Mouse (Mus musculus): ENCODE measurements around the gene Abcc10.

Gene Abcc10

GRCm38 (mm10) chr17:46255147-46255546, 73.0 kb downstream of the Abcc10 start:
- no peak for DNase-seq

- peak; percentile 64 for DNase-seq
These were observed 74.0 kb downstream of the Abcc10 start for GRCm38 (mm10) chr17:46254106-46254505.

GRCm38 (mm10) chr17:46253452-46254084, 74.6 kb downstream of the Abcc10 start, which contains the start of gene Lrrc73:
Gene Lrrc73 (plus strand): TSS chr17:46253531.
- peak; percentile 89 for DNase-seq

Measured in cerebellum, adult 9-11 months (tissue).